In genomic region chr5:65131211-65131879, GRCm38 (mm10) we compare ENCODE assay signal across 8 mouse cellular contexts. TPM values are rescaled to one million over a fixed set of nuclear protein-coding genes. Genes with fewer than 3 reads are reported as not detected.
DNase-seq lines count a peak whose midpoint lies in the region; ATAC-seq and TF ChIP-seq lines count a peak whose summit lies in the region.

No protein-coding gene starts in this region.

- TF ChIP-seq CTCF in kidney, postnatal 0 days (IDR thresholded peaks at IDR 0.05; ENCODE audit: low read depth), result no peak
- no peak for TF ChIP-seq CTCF in liver, embryonic 14.5 days (IDR thresholded peaks at IDR 0.05; ENCODE audit: low read depth)
- TF ChIP-seq CTCF in small intestine, adult 2 months (IDR thresholded peaks at IDR 0.05; ENCODE audit: extremely low read depth, insufficient read length, insufficient replicate concordance, low read depth, low read length), result no peak

- H3K9ac ChIP-seq in kidney, postnatal 0 days (ENCODE audit: low read depth, low read length), result peak overlapping the region; percentile 43; the same call in 1 of the 2 replicates
- H3K9ac ChIP-seq in hindbrain, embryonic 13.5 days, result peak overlapping the region; percentile 76
- no peak overlapping the region for H3K9ac ChIP-seq in liver, embryonic 14.5 days (replicated peaks)

- no peak for ATAC-seq in kidney, postnatal 0 days (replicated peaks; ENCODE audit: low FRiP score, low read depth)
- peak; percentile 41 for ATAC-seq in hindbrain, embryonic 13.5 days (ENCODE audit: low FRiP score)
- ATAC-seq in liver, embryonic 14.5 days (ENCODE audit: insufficient read depth), result no peak

- H3K9me3 ChIP-seq in kidney, postnatal 0 days (replicated peaks; ENCODE audit: low read length), result no peaks in the 10 kb centered on the region
- no peaks in the 10 kb centered on the region for H3K9me3 ChIP-seq in hindbrain, embryonic 13.5 days
- no peaks in the 10 kb centered on the region for H3K9me3 ChIP-seq in liver, embryonic 14.5 days (ENCODE audit: control insufficient read depth, low read length)

- TF ChIP-seq POLR2A in small intestine, adult 2 months (IDR thresholded peaks at IDR 0.05; ENCODE audit: low read depth, low read length), result no peak

- peak overlapping the region; percentile 57 for H3K4me2 ChIP-seq in kidney, postnatal 0 days (ENCODE audit: low read length)
- peak overlapping the region; percentile 68 for H3K4me2 ChIP-seq in hindbrain, embryonic 13.5 days
- peak overlapping the region; percentile 34 for H3K4me2 ChIP-seq in liver, embryonic 14.5 days (ENCODE audit: low read depth)

- 17% methylated on average over 20 of the region's 20 CpGs for WGBS in kidney, postnatal 0 days
- 5% methylated on average over 20 of the region's 20 CpGs for WGBS in hindbrain, embryonic 13.5 days
- 40% methylated on average over 20 of the region's 20 CpGs for whole genome bisulfite sequencing in liver, embryonic 14.5 days (ENCODE audit: insufficient replicate concordance)
- 40% methylated on average over 20 of the region's 20 CpGs for WGBS in small intestine, adult 2 months

- H3K4me3 ChIP-seq in kidney, postnatal 0 days (replicated peaks; ENCODE audit: low read depth, low read length), result peak overlapping the region; percentile 25
- H3K4me3 ChIP-seq in hindbrain, embryonic 13.5 days, result peak overlapping the region; percentile 58
- 0 out of 4 replicates have a peak overlapping the region, but pooled peaks of 1 of the 2 experiments have one; percentile 6 for H3K4me3 ChIP-seq in liver, embryonic 14.5 days (ENCODE audit: insufficient read depth in 1 of 2, low read depth in 2 of 2, low read length in 2 of 2)
- peak overlapping the region; percentile 38 for H3K4me3 ChIP-seq in small intestine, adult 2 months (ENCODE audit: low read depth, low read length)

- no peaks in the 10 kb centered on the region for H3K36me3 ChIP-seq in kidney, postnatal 0 days (ENCODE audit: insufficient read depth, low read length)
- H3K36me3 ChIP-seq in hindbrain, embryonic 13.5 days, result no peaks in the 10 kb centered on the region
- H3K36me3 ChIP-seq in liver, embryonic 14.5 days (replicated peaks; ENCODE audit: control insufficient read depth, insufficient read depth, low read depth), result no peaks in the 10 kb centered on the region
- H3K36me3 ChIP-seq in small intestine, adult 2 months (ENCODE audit: control insufficient read depth, insufficient read depth, low read length), result no peaks in the 10 kb centered on the region

- H3K27me3 ChIP-seq in kidney, postnatal 0 days (ENCODE audit: insufficient read depth, low read length), result no peaks in the 10 kb centered on the region
- no peaks in the 10 kb centered on the region for H3K27me3 ChIP-seq in hindbrain, embryonic 13.5 days
- H3K27me3 ChIP-seq in liver, embryonic 14.5 days (ENCODE audit: control insufficient read depth, insufficient read depth, low read length), result no peaks in the 10 kb centered on the region
- no peaks in the 10 kb centered on the region for H3K27me3 ChIP-seq in small intestine, adult 2 months (ENCODE audit: control insufficient read depth, insufficient read depth, low read length)

- H3K4me1 ChIP-seq in kidney, postnatal 0 days (replicated peaks; ENCODE audit: insufficient read depth, low read length), result 0 out of 2 replicates have a peak, but pooled peaks cover 3% of the 10 kb centered on the region
- peaks cover 21% of the 10 kb centered on the region for H3K4me1 ChIP-seq in hindbrain, embryonic 13.5 days (replicated peaks)
- peaks cover 0 to 7% of the 10 kb centered on the region in 2 experiments; a peak in 1 of 4 replicates for H3K4me1 ChIP-seq in liver, embryonic 14.5 days (replicated peaks; ENCODE audit: control insufficient read depth in 2 of 2, insufficient read depth in 2 of 2, low read length in 1 of 2)
- peaks cover 5% of the 10 kb centered on the region; the same call in 1 of the 2 replicates for H3K4me1 ChIP-seq in small intestine, adult 2 months (ENCODE audit: control insufficient read depth, insufficient read depth, insufficient read length, low read length)

- no peak overlapping the region for H3K27ac ChIP-seq in kidney, postnatal 0 days
- peak overlapping the region; percentile 88 for H3K27ac ChIP-seq in hindbrain, embryonic 13.5 days
- no peak overlapping the region for H3K27ac ChIP-seq in liver, embryonic 14.5 days
- H3K27ac ChIP-seq in small intestine, adult 2 months (ENCODE audit: insufficient read depth, low read depth, low read length), result no peak overlapping the region

- TF ChIP-seq EP300 in liver, embryonic 14.5 days (IDR thresholded peaks at IDR 0.05; ENCODE audit: low read depth), result no peak

- no peak for DNase-seq in kidney, postnatal 0 days (ENCODE audit: low spot score)
- DNase-seq in kidney, adult 9 months, result no peak
- peak; percentile 49 for DNase-seq in embryo, embryonic 10.5 days (ENCODE audit: low spot score)
- no peak for DNase-seq in liver, embryonic 14.5 days (ENCODE audit: low read depth in 3 of 3, low spot score in 3 of 3)
- DNase-seq in gastrocnemius, postnatal 4 days (ENCODE audit: low spot score in 2 of 2), result no peak
- DNase-seq in spleen, postnatal 14 days (ENCODE audit: low spot score in 2 of 2), result no peak

RNA-seq across cellular contexts. Expression of gene Klhl5, which starts 24.0 kb away (rescaled TPM):
- polyA plus RNA-seq in kidney, postnatal 0 days (2015; fragmentation: Nextera tagmentation; extraction: Ambion mirVana), result 26.5 and 27.5 TPM in 2 replicates
- 42.8 and 52.3 TPM in 2 replicates for polyA plus RNA-seq in hindbrain, embryonic 13.5 days (2015; fragmentation: Nextera tagmentation; extraction: Ambion mirVana)
- polyA plus RNA-seq in liver, embryonic 14.5 days (2012; rRNA removed), result 3.7 and 4.4 TPM in 2 replicates
- polyA plus RNA-seq in liver, embryonic 14.5 days (2014; fragmentation: Nextera tagmentation; extraction: Ambion mirVana), result 3.6 and 4.2 TPM in 2 replicates
- 4.6 and 6.6 TPM in 2 replicates for polyA plus RNA-seq in small intestine, adult 2 months (2012; rRNA removed)
- 10 to 100 TPM; 20.1 to 21.1 TPM for total RNA-seq in gastrocnemius, postnatal 4 days (2021)

RNA-seq across cellular contexts. Expression of gene Tmem156, which starts 39.4 kb away (rescaled TPM):
- 0.18 and 0.19 TPM in 2 replicates for polyA plus RNA-seq in kidney, postnatal 0 days (2015; fragmentation: Nextera tagmentation; extraction: Ambion mirVana)
- 0.19 TPM in 1 of 2 replicates, not detected in the other for polyA plus RNA-seq in hindbrain, embryonic 13.5 days (2015; fragmentation: Nextera tagmentation; extraction: Ambion mirVana)
- 0.42 and 0.55 TPM in 2 replicates for polyA plus RNA-seq in liver, embryonic 14.5 days (2012; rRNA removed)
- 0.61 and 0.64 TPM in 2 replicates for polyA plus RNA-seq in liver, embryonic 14.5 days (2014; fragmentation: Nextera tagmentation; extraction: Ambion mirVana)
- polyA plus RNA-seq in small intestine, adult 2 months (2012; rRNA removed), result 0.23 and 0.29 TPM in 2 replicates
- total RNA-seq in gastrocnemius, postnatal 4 days (2021), result under 1 TPM; 0.17 to 0.44 TPM
